Mouse (Mus musculus) thymus, postnatal 10 days (tissue): ENCODE measurements at regions not wholly inside any gene's neighbourhood (a gene's known extent, or its start where the extent isn't known, plus 50 kb on each side); places are given as distances from the start of the nearest gene placed in this dataset.
"Not testable (repeated sequence)": the region's sequence is repeated elsewhere in the genome, so short reads cannot be mapped to it uniquely, and the experiment has no call there.

Experiments
- DNase-seq, 2 experiments: peaks; one replicate each; pipeline ENCODE4 v3.0.0; 2021; ENCODE audit warnings: low spot score in 2 of 2

DNA sequence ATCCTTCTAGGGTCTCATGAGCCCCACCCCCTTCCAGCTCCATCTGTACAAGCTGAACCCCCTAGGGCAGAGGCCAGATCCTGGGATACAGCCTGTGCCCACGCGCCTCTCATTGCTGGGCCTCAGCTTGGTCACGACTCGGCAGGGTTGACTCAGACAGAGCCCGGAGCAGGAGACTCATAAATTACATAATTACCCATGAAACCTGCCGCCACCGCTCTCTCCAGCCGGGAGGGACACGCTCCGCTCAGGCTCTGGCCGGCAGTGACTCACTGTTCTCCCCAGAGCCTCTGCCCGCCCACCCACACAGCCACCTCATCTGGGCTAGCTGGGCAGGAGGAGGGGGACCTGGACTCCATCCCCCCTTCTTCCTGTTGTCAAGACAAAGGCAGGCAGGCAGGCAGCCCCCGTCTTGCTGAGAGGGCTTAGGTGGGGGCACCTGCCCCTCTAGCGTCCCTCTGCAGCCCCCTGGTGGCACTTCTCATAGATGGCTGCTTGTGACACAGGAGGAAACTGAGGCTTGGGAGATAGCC, 149.6 kb upstream of the Rtl1 start:
- peak; percentile 5 to 24 for DNase-seq

GRCm38 (mm10) chr12:109754986-109755385, 154.9 kb upstream of the Rtl1 start:
- no peak for DNase-seq

DNA sequence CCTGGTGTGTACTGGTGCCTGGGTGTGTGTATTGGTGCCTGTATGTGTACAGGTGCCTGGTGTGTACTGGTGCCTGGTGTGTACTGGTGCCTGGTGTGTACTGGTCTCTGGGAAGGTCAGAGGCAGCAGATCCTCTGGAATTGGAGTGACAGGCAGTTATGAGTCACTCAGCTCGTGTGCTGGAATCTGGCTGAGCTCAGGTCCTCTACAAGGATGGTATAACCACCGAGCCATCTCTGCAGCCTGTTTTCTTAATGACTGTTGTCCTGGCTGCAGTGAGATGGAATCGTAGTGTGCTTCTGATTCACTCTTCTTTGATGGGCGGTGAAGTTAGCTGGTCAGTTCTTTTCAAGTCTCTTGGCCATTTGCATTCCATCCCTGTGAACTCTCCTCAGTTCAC, 164.2 kb upstream of the Rtl1 start:
- DNase-seq = no peak

GRCm38 (mm10) chr12:109766602-109767001, 166.5 kb upstream of the Rtl1 start:
- DNase-seq = not testable (repeated sequence)

- no peak for DNase-seq
Measured at GRCm38 (mm10) chr12:109772543-109772942, 172.4 kb upstream of the Rtl1 start.

- no peak for DNase-seq
Measured at GRCm38 (mm10) chr12:109773909-109774313, 173.8 kb upstream of the Rtl1 start.

- DNase-seq = no peak
Measured at GRCm38 (mm10) chr12:109798846-109799245, 198.7 kb upstream of the Rtl1 start.

DNA sequence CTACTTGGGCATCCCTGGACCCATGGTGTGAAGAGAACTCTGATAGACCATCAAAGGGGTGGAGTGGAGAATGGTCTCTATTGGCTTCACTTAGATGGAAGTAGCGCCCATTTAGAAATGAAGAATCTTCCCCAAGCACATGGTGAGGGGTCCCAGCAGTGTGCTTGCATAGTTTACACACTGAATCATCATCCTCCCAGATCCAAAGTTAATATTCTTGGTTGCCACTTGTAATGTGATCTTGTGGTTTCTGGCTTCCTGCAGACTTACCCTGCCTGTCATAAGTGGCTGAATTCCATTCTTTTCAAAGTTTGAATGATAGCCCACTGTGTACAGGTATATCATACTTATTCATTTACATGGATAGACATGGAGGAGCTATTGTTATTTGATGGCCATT, 199.3 kb upstream of the Rtl1 start:
- DNase-seq = no peak

DNA sequence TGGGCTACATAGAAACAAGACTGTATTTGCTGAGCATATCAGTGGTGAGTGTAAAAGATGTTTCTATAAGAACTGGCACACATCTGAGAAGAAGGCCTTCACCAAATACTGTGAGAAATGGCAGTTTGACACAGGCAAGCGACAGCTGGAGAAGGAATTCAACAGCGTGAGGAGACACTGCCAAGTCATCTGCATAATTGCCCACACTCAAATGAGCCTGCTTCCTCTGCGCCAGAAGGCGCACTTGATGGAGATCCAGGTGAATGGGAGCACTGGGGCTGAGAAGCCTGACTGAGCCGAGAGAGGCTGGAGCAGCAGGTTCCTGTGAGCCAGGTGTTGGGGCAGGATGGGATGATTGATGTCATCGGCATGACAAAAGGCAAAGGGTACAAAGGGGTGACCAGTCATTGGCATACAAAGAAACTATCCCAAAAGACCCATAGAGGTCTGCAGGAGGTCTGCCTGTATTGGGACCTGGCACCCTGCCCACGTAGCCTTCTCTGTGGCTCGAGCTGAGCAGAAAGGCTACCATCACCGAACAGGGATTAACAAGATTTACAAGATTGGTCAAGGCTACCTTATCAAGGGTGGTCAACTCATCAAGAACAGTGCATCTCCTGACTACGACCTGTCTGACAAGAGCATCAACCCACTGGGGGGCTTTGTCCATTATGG, 227.2 kb upstream of the Rtl1 start:
- no peak for DNase-seq

DNA sequence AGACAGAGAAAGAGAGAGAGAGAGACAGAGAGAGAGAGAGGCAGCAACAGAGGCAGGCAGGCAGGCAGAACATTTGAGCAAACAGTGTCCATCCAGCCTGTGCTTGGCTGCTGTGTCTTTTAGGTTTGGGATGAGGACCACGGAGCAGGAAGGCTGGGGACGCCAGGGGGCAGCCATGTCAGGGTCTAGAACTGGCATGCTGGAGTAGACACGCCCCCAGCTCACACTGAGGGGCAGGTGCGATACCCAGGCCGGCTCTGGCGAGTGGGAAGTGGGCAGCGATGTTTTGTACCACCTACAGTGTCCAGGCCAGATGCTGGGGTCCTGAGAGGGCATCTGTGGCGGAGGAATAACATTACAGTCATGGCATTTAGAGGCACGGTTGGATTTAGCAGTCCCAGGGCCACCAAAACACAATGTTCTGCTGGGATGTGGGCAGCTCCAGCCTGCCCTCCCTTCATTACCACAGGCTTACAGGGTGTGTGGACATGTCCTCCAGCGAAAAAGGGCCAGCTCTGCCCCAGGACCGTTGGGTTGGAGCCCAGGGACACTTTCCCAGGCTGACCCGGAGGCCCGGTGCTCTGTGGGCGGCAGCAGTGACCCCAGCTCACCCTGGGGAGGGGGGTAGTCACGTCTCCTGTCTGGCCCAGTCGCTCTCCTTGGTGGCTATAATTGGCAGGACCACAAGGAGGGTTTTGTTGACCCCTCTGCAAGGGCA, 230.3 kb upstream of the Rtl1 start:
- no peak for DNase-seq

- DNase-seq = no peak
Measured at GRCm38 (mm10) chr12:109832964-109833363, 232.8 kb upstream of the Rtl1 start.

DNA sequence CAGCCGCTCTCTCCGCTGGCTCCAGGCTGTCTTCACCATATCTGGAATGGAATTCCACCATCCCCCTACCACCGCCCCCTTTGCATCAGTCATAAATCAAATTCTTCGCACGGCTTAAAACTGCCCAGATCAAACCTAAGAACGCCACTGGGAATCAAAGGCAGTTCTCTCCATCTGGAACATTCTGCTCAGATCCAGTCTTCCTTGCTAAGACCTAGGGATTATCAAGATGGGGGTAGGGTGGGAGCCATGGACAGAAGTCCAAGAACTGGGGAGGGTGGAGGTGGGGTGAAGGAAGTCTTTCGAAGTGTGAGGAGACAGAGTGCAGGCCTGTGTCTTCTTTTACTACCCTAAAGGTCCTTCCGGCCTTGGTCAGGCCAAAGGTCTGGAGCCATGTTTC, 236.4 kb upstream of the Rtl1 start:
- DNase-seq = no peak

- no peak for DNase-seq
Measured at GRCm38 (mm10) chr12:109839126-109839587, 239.0 kb upstream of the Rtl1 start.

- DNase-seq = no peak
Measured at GRCm38 (mm10) chr12:109839946-109840524, 239.9 kb upstream of the Rtl1 start.

DNA sequence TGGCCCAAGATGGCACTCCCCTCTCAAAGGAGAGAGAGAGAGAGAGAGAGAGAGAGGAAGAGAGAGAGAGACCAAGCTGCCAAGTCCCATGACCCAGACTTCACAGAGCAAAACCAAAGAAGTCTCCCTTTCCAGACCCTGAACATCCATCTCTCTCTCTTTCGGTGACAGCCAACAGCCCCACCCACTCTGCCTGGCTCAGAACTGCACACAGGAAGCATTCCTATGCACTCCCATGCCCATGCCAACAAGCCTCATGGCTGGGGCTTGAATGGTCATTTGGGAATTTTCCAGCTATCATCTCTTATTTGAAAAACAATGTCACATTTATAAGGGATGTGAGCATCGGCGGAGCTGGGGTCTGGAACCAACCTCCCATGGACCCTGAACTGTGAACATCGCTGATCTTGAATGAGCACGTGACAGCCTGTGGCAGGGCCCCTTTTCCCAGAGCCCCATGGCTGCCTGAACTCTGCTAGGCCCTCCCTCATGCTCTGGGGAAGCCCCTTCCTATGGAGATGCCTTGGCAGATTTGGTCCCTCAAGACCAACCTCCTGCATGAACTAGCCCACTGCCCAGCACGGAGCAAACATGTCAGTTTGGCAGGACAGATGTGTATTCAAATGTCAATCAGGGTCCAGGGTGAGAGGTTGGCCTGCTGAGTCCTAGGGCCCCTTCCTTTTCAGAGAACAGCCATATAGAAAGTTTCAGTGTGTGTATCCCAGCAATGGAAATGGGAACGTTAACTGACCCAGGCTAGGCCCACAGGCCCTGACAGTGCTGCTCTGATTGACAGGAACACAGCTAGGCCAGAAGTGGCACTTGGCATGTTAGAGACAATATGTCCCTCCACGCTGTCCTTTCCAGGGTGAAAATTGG, 244.8 kb upstream of the Rtl1 start:
- DNase-seq = no peak

DNA sequence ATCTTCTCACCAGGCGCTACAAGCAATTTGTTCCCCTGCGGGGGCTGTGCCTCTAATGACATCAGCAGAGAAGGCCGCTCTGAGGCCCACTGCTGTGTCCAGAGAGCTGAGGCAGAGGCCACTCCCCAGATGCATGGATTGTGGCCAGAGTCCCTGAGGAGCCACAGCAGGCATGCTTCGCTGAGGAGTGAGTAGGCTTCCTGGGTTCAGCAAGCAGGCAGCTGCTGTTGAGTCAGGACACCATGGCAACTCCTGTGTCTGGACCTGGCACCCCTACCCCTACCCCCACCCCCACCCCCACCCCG, 245.4 kb upstream of the Rtl1 start:
- DNase-seq = no peak

DNA sequence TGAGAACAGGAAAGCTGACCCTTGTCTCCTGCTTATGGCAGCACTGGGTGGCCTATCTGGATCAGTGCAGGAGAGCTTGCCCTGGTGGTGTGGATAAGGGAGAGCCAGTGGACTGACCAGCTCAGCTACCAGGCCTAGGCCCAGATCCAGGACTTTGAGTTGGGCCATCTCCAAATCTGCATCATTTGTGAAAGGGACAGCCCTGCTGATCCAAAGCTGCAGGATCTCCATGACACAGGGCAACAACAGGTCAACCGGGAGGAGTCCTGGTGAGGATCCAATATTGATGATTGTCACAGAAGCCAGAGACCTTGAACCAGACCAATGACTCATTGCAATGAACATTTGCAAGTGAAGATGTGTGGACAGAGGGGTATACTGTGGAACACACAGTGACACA, 256.2 kb upstream of the Rtl1 start:
- DNase-seq = no peak

- DNase-seq = no peak
Measured at GRCm38 (mm10) chr12:109857705-109858104, 257.6 kb upstream of the Rtl1 start.

DNA sequence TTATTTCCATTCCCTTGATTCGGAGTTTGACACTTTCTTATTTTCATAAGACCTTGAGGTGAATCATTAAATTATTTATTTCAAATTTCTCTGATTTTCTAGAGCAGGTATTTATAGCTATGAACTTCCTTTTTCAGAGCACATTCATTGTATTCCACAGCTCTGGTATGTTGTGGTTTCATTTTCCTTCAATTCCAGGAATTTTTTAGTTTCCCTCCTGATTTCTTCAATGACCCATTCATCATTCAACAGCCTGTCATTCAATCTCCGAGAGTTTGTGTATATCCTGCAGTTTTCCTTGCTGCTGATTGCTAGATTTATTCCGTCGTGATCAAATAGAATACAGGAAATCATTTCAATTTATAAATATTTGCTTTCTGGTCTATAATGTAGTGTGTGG, 264.7 kb upstream of the Rtl1 start:
- DNase-seq = no peak

GRCm38 (mm10) chr12:109871021-109871420, 270.9 kb upstream of the Rtl1 start:
- no peak for DNase-seq

GRCm38 (mm10) chr12:109874466-109874865, 274.3 kb upstream of the Rtl1 start:
- no peak for DNase-seq

DNA sequence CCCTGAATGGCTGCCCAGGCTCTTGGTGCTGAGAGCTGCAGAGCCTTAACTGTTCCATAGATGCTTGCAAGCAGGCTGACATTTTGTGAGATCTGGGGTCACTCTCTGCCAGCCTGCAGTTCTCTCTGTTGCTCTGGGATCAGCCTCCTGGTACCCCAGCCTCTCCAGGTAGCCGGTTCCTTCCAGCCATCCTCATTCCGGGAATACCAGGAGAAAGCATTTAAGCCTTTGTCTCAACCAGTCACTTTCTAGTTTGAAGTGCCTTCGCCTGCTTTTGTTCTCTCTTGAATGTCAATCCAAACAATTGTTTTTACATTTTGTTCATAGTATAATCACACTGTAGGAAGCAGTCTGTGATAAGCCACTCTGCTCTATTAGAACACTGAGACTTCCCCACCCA, 281.0 kb upstream of the Rtl1 start:
- no peak for DNase-seq
